Mouse (Mus musculus) myocyte (in vitro differentiated cells): ENCODE results near the gene Pir.

Experiments
- MAX ChIP-seq: IDR thresholded peaks from one replicate; pipeline ENCODE4 v1.6.1; 2011; ENCODE audit warnings: low read depth, mild to moderate bottlenecking, control low read depth
- MYOG ChIP-seq, 3 experiments: IDR thresholded peaks; one replicate each; pipeline ENCODE4 v1.6.1; 2011; ENCODE audit warnings: control low read depth in 2 of 3, low read depth in 2 of 3, mild to moderate bottlenecking in 2 of 3; ENCODE audit not compliant: insufficient read length in 2 of 3, control insufficient read depth in 1 of 3, insufficient read depth in 1 of 3
- POLR2A ChIP-seq: IDR thresholded peaks from one replicate; pipeline ENCODE4 v1.6.1; 2011; ENCODE audit warnings: low read depth, mild to moderate bottlenecking, control low read depth, moderate library complexity; ENCODE audit not compliant: insufficient read length
- POLR2AphosphoS2 ChIP-seq: IDR thresholded peaks from one replicate; pipeline ENCODE4 v1.6.1; 2011; ENCODE audit warnings: low read depth, control low read depth; ENCODE audit not compliant: insufficient read length
- TCF12 ChIP-seq: IDR thresholded peaks from one replicate; pipeline ENCODE4 v1.6.1; 2011; ENCODE audit warnings: mild to moderate bottlenecking, control low read depth; ENCODE audit not compliant: poor library complexity, insufficient read depth, severe bottlenecking

DNA sequence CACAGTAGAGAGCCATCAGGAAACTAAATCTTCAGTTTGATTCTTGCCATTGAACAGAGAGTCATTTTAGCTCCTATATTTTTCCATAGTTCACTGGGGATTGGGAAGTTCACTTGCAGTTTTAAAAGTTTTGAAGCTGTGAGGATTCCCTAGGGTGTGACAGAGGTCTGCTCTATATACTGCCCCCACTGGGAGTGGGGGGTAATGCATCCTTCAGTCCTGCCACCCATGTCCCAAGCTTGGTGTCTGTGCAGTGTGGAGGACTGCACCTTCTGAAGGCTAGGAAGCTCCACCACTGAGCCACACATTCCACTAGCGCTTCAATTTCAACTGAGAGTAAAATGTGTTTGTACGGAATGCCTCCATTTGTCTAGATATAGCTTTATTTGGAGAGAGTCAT, 47.2 kb upstream of the Pir start:
- TF ChIP-seq MYOG (IDR thresholded peaks at IDR 0.05; ENCODE audit: control insufficient read depth in 1 of 3, insufficient read depth in 1 of 3, insufficient read length in 2 of 3, low read depth in 2 of 3) (no peak), POLR2A (no peak), POLR2AphosphoS2 (no peak), MAX (no peak), TCF12 (no peak)
